Mouse (Mus musculus) lung, embryonic 15.5 days (tissue): ENCODE results near the gene Hist1h3g. TPM values are rescaled to one million over a fixed set of nuclear protein-coding genes. Genes with fewer than 3 reads are reported as not detected.
"Not testable (repeated sequence)": the region's sequence is repeated elsewhere in the genome, so short reads cannot be mapped to it uniquely, and the experiment has no call there.

ENCODE experiments used
- ATAC-seq: fragments of 200-750 bp; cut with Nextera tagmentation; 2 replicates; pipeline ENCODE4 v1.8.0; 2017; ENCODE audit warnings: moderate number of reproducible peaks, borderline replicate concordance; ENCODE audit not compliant: low FRiP score, low TSS enrichment; ENCODE audit errors: extremely low read depth
- H3K27ac ChIP-seq: fragments of 300-500 bp; sonication (generic); 2 replicates; pipeline ENCODE4 v1.5.1; 2015; ENCODE audit warnings: moderate library complexity, mild to moderate bottlenecking, inconsistent platforms
- H3K27me3 ChIP-seq: fragments of 300-500 bp; sonication (generic); 2 replicates; pipeline ENCODE4 v1.6.1; 2015; ENCODE audit warnings: inconsistent platforms
- H3K36me3 ChIP-seq: fragments of 300-500 bp; sonication (generic); 2 replicates; pipeline ENCODE4 v1.6.1; 2015; ENCODE audit warnings: inconsistent platforms
- H3K4me1 ChIP-seq: fragments of 300-500 bp; sonication (generic); 2 replicates; pipeline ENCODE4 v1.6.1; 2015; ENCODE audit warnings: inconsistent platforms
- H3K4me2 ChIP-seq: fragments of 300-500 bp; sonication (generic); 2 replicates; pipeline ENCODE4 v1.6.1; 2015; ENCODE audit warnings: inconsistent platforms, mild to moderate bottlenecking, moderate library complexity
- H3K4me3 ChIP-seq: fragments of 300-500 bp; sonication (generic); 2 replicates; pipeline ENCODE4 v1.5.1; 2015; ENCODE audit warnings: mild to moderate bottlenecking, inconsistent platforms
- H3K9ac ChIP-seq: fragments of 300-500 bp; sonication (generic); 2 replicates; pipeline ENCODE4 v1.6.1; 2015; ENCODE audit warnings: inconsistent platforms
- H3K9me3 ChIP-seq: fragments of 300-500 bp; sonication (generic); 2 replicates; pipeline ENCODE4 v1.6.1; 2016; ENCODE audit warnings: inconsistent platforms
- WGBS: fragments of 180-500 bp; shearing (Covaris S2); methylation state at CpG from one replicate; pipeline ENCODE4 v1.1.7; 2015; 5-methylcytosine and 5-hydroxymethylcytosine counted together
- polyA plus RNA-seq: library from polyadenylated mRNA; unstranded; fragments of >200 nt; fragmentation: Nextera tagmentation; extraction: Ambion mirVana; gene quantifications from 2 replicates; pipeline ENCODE4 v1.2.1, GENCODE M21; 2015

The Hist1h3g gene
- polyA plus RNA-seq, 1 experiment from 2014 or later: 10.8 TPM

DNA sequence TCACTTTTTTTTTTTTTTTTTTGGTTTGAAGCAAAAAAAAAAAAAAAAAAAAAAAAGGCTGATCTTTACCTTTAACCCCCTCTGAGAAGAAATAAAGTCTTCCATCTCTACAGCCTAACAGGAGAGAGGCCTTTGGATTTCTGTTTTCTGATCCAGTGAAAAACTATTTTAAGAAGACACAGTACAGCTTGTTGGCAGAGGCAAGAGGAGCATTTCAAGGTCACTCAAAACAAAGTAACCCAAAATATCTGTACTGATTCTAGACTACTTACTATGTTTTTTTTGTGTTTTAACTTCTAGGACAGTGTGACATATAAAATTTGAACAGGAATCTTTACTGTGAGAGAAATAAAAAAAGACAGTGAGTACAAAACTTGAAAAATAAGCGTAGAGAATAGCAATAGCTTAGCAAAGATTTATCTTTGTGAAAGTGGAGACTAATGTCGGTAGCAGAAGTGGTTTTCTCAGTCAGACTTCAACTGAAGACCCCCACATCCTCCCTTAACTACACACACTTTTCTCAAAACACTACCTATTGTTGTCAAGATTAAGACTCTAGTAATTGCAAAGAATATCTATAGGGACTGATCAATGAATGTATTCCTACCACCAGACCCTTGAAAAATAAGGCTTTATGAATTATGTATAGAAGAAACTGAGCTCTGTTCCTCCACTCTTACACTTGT is 5.6 kb upstream of the Hist1h3g start:
- 9% methylated on average over 2 of the region's 2 CpGs for WGBS
- H3K4me3 ChIP-seq: peak overlapping the region; percentile 48
- no peaks in the 10 kb centered on the region for H3K36me3 ChIP-seq
- H3K9ac ChIP-seq: peak overlapping the region; percentile 57
- no peak for ATAC-seq
- H3K27ac ChIP-seq: peak overlapping the region; percentile 98
- H3K9me3 ChIP-seq: no peaks in the 10 kb centered on the region
- no peaks in the 10 kb centered on the region for H3K27me3 ChIP-seq
- H3K4me2 ChIP-seq: peak overlapping the region; percentile 66
- H3K4me1 ChIP-seq: peaks cover 31% of the 10 kb centered on the region

DNA sequence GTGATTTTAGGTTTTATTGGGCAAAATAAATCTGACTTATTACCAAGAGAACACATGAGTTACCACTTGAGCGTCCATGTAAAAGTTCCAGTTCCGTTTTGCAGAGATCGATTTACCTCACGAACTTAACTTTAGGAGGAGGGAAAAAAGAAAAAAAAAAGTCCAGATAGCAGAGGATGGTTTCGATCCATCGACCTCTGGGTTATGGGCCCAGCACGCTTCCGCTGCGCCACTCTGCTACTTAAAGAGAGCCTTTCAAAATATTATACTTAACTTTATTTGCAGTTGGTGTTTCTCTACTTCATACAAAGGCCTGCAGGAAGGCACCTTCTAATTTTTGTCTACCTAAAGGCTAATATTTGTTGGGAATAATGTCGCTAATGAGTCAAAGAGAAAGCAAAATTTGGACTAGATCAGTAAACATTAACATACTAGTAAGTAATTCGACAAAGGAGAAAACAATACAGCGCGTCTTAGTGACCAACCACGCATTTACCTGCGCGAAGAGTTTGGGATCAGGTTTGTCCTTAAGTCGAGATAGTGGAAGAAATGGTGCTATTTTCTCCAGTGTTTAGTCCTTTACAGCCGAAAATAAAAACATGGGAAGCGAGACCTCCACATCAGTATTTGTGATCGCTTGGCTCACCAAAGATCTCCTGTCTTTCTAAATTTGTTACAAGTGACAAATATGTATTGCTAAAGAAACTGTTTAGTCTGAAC is 4.9 kb upstream of the Hist1h3g start:
- no peaks in the 10 kb centered on the region for H3K27me3 ChIP-seq
- ATAC-seq: no peak
- peaks cover 32% of the 10 kb centered on the region for H3K4me1 ChIP-seq
- peak overlapping the region; percentile 48 for H3K4me3 ChIP-seq
- H3K9me3 ChIP-seq: no peaks in the 10 kb centered on the region
- H3K9ac ChIP-seq: peak overlapping the region; percentile 57
- under 1% methylated on average over 20 of the region's 20 CpGs for WGBS
- H3K4me2 ChIP-seq: peak overlapping the region; percentile 66
- H3K36me3 ChIP-seq: no peaks in the 10 kb centered on the region
- H3K27ac ChIP-seq: peak overlapping the region; percentile 98

DNA sequence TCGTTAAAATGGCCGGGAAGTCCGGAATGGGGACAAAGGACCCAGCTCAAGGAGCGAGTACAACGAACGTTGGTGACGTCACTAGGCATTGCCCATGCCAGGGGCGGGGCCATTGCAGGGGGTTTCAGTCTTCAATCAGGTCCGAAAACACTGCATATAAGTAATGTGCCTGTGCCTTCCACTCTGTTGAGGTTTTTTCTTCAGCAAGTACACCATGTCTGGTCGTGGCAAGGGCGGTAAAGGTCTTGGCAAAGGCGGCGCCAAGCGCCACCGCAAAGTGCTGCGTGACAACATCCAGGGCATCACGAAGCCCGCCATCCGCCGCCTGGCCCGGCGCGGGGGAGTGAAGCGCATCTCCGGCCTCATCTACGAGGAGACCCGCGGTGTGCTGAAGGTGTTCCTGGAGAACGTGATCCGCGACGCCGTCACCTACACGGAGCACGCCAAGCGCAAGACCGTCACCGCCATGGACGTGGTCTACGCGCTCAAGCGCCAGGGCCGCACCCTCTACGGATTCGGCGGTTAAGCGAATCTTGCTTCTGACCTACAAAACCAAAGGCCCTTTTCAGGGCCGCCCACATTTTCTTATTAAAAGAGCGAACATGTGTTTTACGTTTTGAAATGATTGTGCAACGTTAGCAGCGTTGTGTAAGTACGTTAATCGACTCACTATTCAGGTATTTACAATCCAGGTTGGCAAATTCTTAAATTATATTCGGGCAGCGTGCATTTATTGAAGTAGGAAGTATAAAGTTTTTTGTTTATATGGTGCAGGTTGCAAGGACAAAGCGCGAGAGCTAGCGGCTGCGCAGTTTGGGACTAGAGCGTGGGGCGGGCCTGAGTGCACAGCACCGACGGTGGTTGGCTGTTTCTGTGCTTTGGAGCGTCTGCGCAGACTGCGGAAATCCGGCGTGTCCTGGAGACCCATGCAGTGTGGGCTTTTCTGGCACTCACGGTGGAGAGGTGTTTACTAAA is 4.0 kb upstream of the Hist1h3g start, which contains the start of gene Hist1h4h:
Hist1h4h (plus strand) TSS at position 150 of the 975 bp plus-strand sequence.
- H3K27ac ChIP-seq: peak within 1 kb of the TSS; percentile 98
- peak within 1 kb of the TSS; percentile 66 for H3K4me2 ChIP-seq
- no peaks in the 10 kb centered on the region for H3K36me3 ChIP-seq
- peak; percentile 77 for ATAC-seq
- peaks cover 32% of the 10 kb centered on the region for H3K4me1 ChIP-seq
- no peaks in the 10 kb centered on the region for H3K27me3 ChIP-seq
- peak within 1 kb of the TSS; percentile 57 for H3K9ac ChIP-seq
- peak within 1 kb of the TSS; percentile 48 for H3K4me3 ChIP-seq
- WGBS: under 1% methylated on average over 64 of the region's 70 CpGs
- H3K9me3 ChIP-seq: no peaks in the 10 kb centered on the region

DNA sequence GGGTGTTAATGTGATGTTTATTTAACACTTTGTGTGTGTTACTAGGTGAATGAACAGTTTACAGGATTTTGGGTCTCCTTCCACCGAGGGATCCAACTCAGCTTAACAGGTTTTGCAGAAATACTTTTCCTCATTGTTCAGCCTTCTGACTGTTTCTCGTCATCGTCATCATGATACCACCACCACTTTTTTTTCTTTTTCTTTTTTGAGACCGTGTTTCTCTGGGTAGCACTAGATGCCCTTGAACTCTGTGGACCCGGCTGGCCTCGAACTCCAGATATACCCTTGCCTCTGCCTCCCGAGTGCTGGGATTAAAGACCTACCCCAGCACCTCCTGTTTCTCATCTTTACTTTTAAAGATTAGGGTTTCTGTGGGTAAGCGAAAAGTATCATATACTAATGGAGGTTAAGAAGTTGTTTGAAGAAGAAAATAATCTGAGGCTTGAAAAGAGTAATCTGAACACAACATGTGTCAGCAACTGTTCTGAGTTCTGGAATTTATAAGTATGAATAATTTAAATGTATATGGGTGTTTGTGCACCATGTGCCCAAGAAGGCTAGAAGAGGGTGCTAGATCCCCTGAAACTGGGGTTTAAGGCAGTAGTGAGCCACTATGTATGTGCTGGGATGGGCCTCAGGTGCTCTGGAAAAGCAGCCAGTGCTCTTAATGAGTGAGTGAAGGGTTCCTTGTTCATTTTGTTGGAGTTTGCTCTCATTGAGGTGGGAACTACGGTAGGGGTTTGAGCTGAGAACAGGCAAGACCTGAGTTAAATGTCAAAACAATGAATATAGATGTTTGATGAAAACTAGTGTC is 2.8 kb upstream of the Hist1h3g start:
- no peaks in the 10 kb centered on the region for H3K36me3 ChIP-seq
- peaks cover 39% of the 10 kb centered on the region for H3K4me1 ChIP-seq
- peak overlapping the region; percentile 48 for H3K4me3 ChIP-seq
- peak overlapping the region; percentile 66 for H3K4me2 ChIP-seq
- 11% methylated on average over 9 of the region's 9 CpGs for WGBS
- no peaks in the 10 kb centered on the region for H3K9me3 ChIP-seq
- peak overlapping the region; percentile 98 for H3K27ac ChIP-seq
- peak overlapping the region; percentile 49 for H3K9ac ChIP-seq
- no peaks in the 10 kb centered on the region for H3K27me3 ChIP-seq
- ATAC-seq: no peak

DNA sequence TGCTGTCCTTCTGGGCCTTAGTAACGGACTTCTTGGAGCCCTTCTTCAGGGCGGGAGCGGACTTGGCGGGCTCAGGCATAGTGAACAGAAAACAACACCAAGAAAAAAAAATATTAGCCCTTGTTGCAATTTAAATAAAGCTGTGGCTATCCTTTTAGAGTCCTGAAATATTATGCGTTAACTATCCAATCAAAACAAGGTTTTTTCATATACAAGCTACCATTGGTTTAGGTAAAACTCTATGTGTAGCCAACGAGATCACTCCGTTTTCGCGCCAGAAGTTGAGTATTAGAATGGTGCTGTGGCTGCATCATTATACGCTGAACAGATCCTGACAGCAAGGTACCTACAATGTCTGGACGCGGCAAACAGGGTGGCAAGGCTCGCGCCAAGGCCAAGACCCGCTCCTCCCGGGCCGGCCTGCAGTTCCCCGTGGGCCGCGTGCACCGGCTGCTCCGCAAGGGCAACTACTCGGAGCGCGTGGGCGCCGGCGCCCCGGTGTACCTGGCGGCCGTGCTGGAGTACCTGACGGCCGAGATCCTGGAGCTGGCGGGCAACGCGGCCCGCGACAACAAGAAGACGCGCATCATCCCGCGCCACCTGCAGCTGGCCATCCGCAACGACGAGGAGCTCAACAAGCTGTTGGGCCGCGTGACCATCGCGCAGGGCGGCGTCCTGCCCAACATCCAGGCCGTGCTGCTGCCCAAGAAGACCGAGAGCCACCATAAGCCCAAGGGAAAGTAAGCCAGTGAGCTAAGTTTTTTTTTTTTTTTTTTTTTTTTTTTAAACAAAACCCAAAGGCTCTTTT is 1.5 kb upstream of the Hist1h3g start, which contains the start of gene Hist1h2af:
Hist1h2af (plus strand) TSS at position 347 of the 808 bp plus-strand sequence.
- under 1% methylated on average over 28 of the region's 53 CpGs for WGBS
- not testable (repeated sequence) for H3K9me3 ChIP-seq, H3K36me3 ChIP-seq, H3K27me3 ChIP-seq
- H3K27ac ChIP-seq: peak within 1 kb of the TSS; percentile 98
- H3K4me1 ChIP-seq: peaks cover 36% of the 10 kb centered on the region
- peak within 1 kb of the TSS; percentile 66 for H3K4me2 ChIP-seq
- ATAC-seq: peak; percentile 53; the same call in 1 of the 2 replicates
- peak within 1 kb of the TSS; percentile 48 for H3K4me3 ChIP-seq
- H3K9ac ChIP-seq: peak within 1 kb of the TSS; percentile 61

DNA sequence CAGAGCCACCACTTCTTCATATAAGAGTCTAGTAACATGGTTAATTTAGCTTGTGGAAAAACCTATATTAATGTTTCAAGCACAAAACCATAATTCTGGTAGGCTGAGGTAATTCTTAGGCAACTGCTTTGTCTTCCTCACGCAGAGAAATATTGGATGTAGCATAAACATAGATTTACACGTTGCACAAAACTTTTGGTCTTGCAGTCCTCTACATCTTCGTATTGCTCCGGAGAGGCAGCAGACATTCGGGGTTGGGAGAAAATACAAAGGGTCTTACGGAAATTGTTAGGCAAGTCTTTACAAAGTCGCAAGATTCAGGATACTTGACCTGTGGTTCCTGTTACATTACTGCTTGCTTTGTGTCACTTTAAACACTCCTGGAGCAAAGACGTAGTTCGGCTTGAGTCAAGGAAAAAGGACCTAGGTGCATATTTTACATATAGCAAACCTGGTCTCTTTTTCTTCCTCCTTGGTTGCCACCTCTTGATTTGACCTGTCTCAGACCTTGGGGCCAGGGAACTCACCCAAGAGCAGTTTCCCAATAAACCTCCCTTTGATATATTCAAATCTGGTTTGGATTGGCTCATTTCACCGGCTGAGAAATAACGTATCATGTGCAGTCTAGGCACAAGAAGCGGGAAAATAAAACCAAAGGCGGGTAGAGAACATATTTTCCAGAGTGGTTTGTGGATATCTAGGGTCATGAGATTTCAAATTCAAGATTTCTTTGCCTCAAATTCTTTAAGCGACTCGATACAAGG is 672 bp upstream of the Hist1h3g start:
- Histone ChIP-seq H3K27me3 (no peaks in the 10 kb centered on the region), H3K36me3 (no peaks in the 10 kb centered on the region), H3K4me3 (peak overlapping the region; percentile 48), H3K27ac (peak overlapping the region; percentile 98), H3K9me3 (no peaks in the 10 kb centered on the region), H3K9ac (peak overlapping the region; percentile 61), H3K4me1 (peaks cover 31% of the 10 kb centered on the region), H3K4me2 (peak overlapping the region; percentile 66)
- 1% methylated on average over 15 of the region's 15 CpGs for WGBS
- no peak for ATAC-seq

GRCm38 (mm10) chr13:23536076-23536822 is 1.0 kb downstream of the Hist1h3g start:
- Histone ChIP-seq H3K36me3 (no peaks in the 10 kb centered on the region), H3K27me3 (no peaks in the 10 kb centered on the region), H3K4me1 (peaks cover 31% of the 10 kb centered on the region), H3K4me2 (peak overlapping the region; percentile 66), H3K4me3 (peak overlapping the region; percentile 48), H3K9me3 (no peaks in the 10 kb centered on the region), H3K9ac (peak overlapping the region; percentile 58), H3K27ac (peak overlapping the region; percentile 98)
- WGBS: 13% methylated on average over 7 of the region's 7 CpGs
- ATAC-seq: no peak

GRCm38 (mm10) chr13:23537006-23537710 is 1.9 kb downstream of the Hist1h3g start:
- Histone ChIP-seq H3K9me3 (no peaks in the 10 kb centered on the region), H3K27me3 (no peaks in the 10 kb centered on the region), H3K27ac (0 out of 2 replicates have a peak overlapping the region, but pooled peaks have one; percentile 41), H3K4me3 (peak overlapping the region; percentile 48), H3K9ac (peak overlapping the region; percentile 11; the same call in 1 of the 2 replicates), H3K4me1 (peaks cover 29% of the 10 kb centered on the region), H3K36me3 (no peaks in the 10 kb centered on the region), H3K4me2 (peak overlapping the region; percentile 66)
- no peak for ATAC-seq
- 41% methylated on average over 3 of the region's 3 CpGs for whole genome bisulfite sequencing

DNA sequence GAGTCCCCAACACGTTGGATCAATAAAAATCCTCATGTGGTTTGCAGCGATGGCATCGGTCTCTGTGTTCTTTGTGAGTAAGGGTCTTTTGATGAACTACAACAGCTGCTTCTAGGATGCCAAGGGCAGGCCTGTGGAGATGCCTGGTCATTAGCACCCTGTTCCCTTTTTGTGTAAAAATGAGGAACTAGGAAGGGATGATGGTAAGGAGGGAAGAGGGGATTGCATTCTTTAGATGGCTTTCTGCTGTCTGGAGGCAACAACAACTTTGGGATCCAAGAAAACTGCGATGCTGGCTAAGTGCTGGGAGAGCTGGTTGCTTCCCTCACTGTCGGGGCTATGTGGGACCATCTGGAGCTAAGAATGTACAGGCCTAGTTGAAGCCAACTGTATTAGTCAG is 3.0 kb downstream of the Hist1h3g start:
- ATAC-seq: no peak
- Histone ChIP-seq H3K9me3 (no peaks in the 10 kb centered on the region), H3K9ac (no peak overlapping the region), H3K4me2 (no peak overlapping the region), H3K4me3 (no peak overlapping the region), H3K4me1 (peaks cover 22% of the 10 kb centered on the region), H3K27me3 (no peaks in the 10 kb centered on the region), H3K36me3 (no peaks in the 10 kb centered on the region), H3K27ac (no peak overlapping the region)
- 78% methylated on average over 5 of the region's 5 CpGs for WGBS
